Mouse (Mus musculus): ENCODE data around the gene Shld2.
"Not testable (repeated sequence)": the region's sequence is repeated elsewhere in the genome, so short reads cannot be mapped to it uniquely, and the experiment has no call there.

The Shld2 gene

DNA sequence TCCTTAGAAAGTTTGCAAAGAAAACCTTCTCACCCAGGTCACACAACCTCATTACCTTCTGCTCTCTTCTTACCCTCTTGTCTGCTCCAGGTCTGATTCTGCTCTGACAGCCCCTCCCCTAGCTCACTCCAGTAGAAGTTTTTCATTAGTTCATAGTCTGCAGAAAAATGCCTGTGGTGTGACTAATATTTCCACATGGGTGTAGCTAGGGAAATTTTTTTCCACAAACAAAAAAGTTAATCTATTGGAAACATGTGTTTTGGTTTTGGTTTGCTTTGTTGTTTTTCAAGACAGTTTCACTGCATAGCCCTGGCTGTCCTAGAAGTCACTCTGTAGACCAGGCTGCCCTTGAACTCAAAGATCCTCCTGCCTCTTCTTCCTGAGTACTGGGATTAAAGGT, 7.8 kb upstream of the Shld2 start:
- in situ Hi-C loops (cut with MboI) = no loop called here

DNA sequence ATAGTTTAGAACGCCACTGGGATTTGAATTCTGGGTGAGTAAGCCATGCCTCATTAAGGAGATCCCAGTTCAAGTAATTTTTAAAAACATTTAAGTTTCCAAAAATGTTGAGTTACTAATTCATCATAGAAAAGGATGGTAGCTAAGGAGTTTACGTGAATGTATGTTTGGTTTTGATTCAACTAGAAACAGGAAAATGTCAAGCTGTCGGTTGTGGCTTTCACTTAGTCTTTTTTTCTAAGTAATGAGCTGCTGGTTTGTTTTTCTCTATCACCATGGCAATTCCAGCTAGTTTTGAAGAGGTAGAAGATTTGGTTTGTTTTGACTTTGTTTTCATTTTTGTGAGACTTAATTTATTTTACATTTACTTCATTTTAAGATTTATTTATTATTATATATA, 7.1 kb upstream of the Shld2 start:
- in situ Hi-C loops (cut with MboI) = no loop called here

DNA sequence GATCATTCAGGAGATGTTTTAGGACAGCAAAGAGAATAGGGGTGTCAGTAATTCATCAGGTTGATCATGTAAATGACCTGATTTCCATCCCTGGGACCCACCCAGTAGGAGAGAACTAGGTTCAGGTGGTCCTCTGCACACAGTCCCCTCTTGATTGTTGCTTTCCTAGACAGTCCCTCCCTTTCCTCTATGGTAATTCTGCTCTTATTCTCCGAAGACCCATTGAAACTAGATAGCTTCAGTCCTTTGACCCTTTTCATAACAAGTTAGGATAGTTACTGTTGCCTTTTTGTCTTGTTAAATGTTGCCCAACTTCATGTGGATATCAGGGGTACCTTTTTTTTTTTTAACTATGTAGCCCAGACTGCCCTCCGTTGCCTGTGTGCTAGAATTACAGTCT, 6.1 kb upstream of the Shld2 start:
- in situ Hi-C loops (cut with MboI) = no loop called here

DNA sequence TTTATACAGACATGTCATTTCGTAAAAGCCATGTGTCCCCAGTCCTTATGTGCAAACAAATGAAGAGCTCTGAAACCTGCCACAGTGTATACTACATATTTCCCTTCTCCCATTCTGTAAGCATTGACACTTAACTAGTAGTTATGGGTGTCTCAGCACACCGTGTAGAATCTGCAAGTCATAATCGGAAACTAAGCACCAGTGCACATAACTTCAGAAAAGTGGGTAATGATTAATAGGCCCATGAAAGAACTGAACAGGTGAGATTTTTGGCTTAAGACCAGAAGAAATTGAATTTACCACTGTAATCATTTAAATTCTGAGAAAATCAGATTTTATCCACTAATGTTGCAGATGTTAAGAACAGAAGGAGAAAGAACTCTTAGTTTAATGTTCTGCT, 4.5 kb upstream of the Shld2 start:
- in situ Hi-C loops (cut with MboI) = no loop called here

DNA sequence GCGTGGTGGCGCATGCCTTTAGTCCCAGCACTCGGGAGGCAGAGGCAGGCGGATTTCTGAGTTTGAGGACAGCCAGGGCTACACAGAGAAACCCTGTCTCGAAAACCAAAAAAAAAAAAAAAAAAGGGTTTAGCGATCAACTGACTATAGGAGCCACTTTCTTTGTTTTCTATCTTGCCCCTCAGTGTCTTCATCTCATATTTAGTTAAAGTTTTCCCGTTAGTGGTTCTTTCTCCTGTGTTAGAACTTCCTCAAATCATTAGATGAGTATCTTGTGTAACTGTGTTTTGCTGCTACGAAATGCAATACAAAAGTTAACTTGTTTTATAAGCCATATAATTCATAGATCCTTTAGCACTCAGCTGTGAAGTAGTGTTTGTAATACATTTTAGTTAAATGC, 4.1 kb upstream of the Shld2 start:
- in situ Hi-C loops (cut with MboI) = not testable (repeated sequence)

DNA sequence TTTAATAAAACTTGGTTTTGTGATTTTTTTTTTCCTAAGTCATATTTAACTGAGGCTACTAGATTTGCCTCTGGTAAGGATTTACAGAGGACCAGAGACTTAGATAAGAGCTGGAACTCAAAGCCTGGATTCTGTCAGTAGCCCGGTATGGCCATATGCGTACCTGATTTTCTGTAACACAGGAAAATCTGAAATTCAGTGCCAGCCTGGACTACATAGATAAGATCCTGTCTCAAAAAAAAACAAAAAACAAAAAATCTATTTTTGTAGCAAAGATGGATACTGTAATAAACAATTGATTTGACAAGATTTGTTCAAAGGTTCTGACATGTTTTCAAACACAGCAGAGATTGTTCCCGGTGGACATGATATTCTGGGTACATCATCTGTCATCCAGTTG, 3.3 kb upstream of the Shld2 start:
- in situ Hi-C loops (cut with MboI) = no loop called here

DNA sequence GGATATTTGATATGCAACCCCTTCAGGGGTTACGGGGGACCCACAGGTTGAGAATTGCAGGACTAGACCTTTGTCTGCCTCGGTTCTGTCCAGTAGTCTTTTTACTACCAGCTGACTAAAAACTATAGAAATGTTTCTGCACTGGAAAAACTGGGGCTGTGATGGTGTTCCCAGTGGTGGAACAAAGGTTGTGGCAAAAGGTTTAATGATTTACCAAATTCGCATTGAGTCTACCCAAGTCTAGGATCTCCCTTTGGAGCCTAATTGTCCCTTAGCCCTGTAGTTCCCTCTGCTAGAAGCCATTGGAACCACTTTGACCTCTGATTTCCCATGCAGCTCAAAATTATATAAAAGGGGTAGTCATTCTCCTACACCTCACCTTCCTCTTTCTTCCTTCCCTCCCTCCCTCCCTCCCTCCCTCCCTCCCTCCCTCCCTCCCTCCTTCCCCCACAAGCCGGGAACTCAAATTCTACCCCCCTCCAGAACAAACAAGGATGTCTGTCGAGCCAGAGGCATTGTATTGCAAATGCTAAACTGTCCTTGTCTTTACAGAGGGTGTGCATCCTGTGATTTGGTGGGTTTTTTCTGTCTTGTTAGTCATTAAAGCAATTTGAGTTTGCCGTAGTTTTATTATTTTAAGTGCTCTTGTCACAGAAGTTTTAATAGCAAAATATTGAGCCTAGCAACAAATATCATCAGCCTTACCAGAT, 2.2 kb upstream of the Shld2 start:
- in situ Hi-C loops (cut with MboI) = no loop called here

DNA sequence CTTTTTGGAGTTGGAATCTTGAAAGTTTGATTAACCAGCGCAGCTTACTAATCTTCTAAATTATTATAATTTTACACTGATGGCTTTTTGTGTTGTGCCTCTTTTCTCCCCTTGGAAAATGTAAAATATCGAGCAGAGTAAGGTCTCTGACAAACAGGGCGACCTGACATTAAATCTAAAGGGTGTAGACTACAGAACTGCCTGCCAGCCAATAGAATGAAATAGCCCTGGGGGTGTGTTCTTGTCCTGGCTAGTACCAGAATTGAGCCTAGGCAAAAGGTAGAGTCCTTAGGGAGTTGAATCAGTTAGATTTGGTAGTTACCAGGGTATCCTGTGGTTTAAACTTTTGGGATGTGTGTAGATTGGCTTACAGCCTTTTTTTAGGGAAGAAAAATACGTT, 1.4 kb upstream of the Shld2 start:
- in situ Hi-C loops (cut with MboI) = no loop called here

DNA sequence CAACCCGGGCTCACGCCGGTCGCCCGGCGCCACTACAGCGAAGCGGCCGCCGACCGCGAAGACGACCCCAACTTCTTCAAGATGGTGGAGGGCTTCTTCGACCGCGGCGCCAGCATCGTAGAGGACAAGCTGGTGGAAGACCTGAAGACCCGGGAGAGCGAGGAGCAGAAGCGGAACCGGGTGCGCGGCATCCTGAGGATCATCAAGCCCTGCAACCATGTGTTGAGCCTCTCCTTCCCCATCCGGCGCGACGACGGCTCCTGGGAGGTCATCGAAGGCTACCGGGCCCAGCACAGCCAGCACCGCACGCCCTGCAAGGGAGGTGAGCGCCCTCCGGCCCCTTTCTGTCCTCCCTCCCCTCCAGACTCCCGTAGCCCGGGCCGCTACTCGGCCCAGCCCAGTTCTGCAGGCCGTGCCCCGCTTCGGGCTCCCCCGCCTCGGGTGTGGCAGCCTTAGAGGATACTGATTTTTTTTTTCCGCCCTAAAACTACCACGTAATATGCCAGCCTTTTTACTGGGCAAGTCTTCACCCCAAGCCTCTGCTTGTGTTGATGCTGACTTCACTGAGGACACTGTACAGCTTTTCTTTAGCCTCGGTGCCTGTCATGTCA, 833 bp upstream of the Shld2 start:
- in situ Hi-C loops (cut with MboI) = no loop called here

DNA sequence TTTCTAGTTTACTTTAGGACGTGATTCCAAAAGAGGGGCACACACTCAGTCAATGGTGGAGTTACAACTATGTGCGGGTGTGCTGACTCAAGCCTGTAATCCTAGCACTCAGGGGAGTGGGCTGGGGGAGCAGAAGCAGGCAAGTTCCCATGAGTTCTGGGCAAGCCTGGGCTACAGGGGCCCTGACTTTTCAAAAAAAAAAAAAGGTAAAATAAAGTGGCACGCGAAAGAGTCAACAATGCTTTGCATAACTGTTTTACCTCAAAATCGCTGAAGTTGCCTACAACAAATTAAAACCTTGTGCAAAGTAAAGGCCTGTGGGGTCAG, 423 bp downstream of the Shld2 start:
- in situ Hi-C loops (cut with MboI) = no loop called here

DNA sequence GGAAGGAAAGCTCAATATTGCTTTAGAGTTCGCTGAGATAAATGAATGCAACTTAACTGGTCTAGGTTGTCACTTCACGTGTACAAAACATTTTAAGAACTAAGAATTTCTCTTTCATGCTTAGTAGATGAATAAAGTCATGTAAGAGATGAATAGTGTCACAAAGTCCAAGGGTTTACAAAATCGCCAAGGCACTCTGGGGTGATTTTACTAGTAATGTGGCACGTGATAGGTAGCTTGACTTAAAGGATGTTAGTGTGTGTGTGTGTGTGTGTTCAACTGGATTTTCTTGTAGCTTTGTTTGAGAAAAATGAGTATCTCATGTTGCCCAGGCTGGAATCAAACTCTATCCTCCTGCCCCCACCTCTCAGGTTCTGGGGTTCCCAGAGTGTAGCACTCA, 1.0 kb downstream of the Shld2 start:
- in situ Hi-C loops (cut with MboI) = no loop called here

DNA sequence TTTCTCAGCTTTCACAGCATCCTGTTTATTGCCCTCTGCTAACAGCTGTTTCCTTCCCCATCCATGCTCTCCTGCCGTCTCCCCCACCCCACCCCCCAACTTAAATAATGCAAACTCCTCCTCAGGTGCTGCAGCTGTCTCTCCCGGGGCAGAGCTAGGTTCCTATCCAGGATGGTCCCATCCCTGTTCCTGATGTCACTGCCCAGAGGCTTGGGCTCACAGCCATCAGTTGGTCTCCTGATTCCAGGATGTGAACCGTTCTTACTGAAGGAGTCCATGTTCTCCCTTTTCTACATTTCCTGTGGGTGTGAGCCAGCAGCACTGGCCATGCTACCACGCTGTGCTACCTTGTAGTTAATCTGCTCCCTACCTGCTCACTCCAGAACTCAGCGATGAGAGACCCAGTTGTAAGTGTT, 7.0 kb downstream of the Shld2 start:
- in situ Hi-C loops (cut with MboI) = no loop called here

DNA sequence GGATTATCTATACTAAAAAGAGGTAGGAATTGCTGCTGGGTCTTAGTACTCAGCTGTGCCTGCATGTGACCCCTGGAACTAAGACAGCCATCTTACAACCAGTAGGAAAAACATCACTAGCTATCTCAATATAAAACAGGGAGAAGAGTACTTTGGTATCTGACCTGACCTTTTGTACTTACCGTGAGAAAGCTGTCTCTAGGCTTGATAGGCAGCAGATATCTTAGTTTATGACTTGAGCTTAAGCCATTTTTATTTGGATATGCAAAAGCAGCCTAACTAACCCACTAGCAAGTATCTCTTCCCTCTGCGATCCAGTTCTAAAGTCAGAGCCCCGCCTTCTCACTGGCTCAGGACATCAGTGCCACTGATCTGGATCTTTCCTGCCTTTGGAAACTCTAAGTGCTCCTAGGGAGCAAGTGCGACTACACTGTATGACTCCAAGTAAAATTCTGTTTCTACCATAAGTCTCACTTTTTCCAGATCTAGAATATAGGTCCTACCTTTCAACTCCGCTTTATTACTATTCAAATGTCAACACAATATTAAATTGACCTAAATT, 7.5 kb downstream of the Shld2 start:
- in situ Hi-C loops (cut with MboI) = no loop called here

DNA sequence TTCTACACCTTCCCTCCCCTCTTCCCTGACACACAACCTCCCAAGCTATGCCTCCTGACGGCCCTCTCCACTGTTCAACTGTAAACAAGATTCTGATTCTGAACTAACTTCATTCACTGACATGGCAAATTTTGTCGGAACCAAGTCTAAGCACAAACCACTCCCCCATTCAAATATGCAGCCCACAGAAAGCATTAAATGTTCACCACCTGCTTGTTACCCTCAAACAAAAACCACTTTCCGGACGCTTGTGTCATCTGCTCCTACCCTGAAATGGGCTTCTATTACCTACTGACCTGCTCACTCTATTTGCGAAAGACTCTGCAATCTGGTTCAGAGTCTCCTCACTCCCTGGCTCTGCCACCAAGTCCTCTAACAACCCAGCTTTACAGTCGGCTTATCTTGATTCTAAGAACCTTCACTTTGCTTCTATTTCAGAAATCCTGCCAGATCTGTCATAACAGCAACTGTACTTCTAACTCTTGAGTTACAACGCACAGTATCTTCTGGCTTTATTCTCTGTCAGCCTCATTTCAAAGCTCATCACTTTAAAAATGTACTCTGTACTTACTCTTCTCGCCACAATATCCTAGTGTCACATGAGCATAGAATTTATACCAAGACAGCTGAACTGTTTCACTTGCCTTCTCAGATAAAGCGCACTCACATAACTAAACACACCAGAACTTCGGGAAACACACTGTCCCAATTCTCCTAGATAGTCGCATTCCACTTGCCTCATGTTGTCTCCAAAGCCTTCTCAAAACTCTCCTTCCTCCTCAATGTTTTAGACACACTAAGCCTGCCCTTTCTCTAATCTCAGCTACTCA, 11.2 kb downstream of the Shld2 start:
- in situ Hi-C loops (cut with MboI) = no loop called here

DNA sequence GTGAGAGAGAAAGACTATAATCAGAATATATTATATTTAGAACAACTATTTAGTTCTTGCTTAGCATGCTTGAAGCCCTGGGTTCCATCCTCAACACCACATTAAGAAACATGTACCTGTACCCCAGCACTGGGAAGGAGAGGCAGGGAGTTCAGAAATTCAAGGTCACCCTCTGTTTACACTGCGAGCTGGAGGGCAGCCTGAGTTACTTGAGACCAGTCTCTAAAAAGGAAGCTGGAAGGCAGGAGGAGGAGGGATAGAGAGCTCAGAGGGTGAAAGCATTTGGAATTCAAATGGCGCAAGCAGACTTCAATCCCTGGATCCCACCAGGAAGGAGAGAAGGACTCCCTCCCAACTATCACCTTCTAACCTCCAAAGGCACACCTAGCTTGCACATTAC, 12.7 kb downstream of the Shld2 start:
- in situ Hi-C loops (cut with MboI) = no loop called here

DNA sequence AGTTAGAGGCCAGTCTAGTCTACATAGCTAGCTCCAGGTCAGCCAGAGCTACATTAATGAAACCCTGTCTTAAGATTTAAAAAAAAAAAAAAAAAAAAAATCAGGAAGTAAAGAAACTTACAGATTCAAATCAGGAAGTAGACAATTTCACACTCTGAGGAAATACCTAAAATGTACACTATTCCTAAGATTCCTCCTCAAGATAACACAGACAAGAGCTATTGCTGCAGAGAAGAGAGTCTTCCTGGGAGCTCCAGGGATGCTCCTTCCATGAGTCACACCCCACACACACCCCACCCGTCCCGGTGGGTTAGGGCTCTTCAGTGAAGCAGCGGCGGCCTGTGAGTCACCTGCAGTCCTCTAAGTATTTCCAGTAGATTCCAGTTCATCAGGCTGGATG, 13.3 kb downstream of the Shld2 start:
- in situ Hi-C loops (cut with MboI) = no loop called here

DNA sequence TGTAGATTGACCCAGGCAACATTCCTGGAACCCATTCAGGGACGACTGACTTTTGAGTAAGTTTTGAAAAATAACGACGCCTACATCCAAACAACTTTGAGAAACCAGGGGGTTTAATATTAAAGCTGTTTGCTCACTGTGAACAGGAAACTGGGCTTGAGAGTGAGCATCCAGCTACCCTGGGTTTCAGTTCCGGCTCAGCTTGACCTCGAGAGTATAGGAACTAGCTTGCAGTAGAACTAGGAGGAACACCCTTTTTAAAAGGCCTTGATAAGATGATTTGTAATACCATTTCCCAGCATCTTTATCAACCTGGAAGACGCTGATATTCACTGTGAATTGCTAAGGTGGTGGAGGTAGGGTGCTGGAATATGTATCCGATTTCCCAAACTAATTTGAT, 13.9 kb downstream of the Shld2 start:
- in situ Hi-C loops (cut with MboI) = no loop called here

DNA sequence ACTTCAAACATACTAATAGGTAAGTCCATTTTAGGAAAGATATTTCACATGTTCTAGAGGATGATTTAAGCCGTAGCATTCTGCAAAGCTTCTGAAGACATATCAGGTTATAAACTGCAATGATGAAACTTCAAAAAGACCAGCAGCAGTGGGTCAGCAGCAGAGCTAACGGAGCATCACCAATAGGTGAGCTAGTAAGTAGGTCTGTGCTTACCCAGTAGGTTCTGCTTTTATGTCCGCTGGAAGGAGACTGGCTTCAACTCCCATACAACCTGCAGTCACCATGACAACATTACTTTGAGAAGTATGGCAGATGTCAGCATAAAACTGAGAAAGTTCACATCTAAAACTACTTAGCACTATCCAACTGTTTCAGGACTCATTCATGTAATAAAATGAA, 16.7 kb downstream of the Shld2 start:
- in situ Hi-C loops (cut with MboI) = no loop called here

DNA sequence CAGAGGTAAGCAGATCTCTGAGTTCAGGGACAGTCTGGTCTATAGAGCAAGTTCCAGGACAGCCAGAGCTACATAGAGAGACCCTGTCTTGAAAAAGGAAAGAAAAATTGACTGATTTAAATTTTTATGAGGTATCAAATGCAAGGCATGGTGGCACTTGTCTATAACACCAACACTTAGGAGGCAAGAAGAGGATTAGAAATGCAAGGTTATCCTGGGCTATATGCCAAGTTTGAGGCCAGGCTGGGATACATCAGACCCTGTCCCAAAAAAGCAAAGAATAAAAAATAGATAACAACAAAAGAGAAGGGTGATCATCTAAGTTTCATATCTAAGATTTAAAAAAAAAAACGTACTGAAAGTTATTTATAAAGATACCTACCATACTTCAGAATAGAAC, 20.1 kb downstream of the Shld2 start:
- in situ Hi-C loops (cut with MboI) = no loop called here

DNA sequence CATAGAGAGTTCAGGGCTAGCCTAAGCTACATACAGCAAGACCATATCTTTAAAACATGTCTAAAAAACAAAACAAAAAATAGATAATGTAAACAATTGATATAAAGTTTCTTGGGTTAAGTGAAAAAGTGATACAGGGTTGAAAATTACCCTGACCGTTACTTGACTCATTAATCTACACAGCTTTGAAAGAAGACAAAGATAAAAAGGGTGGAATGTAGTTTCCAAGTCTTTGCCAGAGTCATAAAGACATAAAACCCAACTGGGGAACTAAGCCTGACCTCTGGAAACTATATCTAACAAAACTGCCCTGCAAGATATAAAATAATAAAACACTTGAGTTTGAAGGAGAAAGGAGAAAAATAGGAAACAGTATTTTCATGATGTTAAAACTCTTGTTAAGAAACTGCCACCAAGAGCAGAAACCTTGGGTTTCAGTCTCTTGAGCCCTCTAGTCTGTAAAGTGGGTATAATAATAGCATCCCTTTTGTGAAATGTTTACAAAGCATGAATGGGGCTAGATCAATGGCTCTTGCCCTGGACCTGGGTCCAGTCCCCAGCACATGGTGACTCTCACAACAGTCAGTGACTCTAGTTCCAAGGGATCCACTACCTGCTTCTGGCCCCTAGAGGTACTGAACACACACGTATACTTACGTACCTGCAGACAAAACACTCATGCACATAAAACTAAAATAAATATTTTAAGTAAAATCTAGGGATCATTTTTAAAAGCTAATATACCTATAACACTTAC, 20.9 kb downstream of the Shld2 start:
- in situ Hi-C loops (cut with MboI) = no loop called here

DNA sequence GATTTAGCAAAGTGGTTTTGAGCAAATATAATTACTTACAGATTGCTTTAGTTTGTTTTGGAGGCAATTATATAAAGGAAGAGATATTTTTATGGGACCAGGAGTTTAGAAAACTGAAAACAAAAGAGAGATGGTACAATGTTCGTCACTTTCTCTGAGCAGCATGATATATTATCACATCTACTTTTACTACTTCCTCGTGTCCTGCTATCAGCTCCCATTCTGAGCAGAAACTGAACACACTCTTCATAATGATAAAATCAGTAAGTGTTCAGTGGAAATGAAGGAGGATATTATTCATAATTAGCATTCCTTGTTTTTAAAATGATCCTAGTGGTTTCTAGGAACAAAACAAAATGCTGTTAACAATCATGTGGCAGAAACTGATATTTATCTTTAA, 21.9 kb downstream of the Shld2 start:
- in situ Hi-C loops (cut with MboI) = no loop called here

DNA sequence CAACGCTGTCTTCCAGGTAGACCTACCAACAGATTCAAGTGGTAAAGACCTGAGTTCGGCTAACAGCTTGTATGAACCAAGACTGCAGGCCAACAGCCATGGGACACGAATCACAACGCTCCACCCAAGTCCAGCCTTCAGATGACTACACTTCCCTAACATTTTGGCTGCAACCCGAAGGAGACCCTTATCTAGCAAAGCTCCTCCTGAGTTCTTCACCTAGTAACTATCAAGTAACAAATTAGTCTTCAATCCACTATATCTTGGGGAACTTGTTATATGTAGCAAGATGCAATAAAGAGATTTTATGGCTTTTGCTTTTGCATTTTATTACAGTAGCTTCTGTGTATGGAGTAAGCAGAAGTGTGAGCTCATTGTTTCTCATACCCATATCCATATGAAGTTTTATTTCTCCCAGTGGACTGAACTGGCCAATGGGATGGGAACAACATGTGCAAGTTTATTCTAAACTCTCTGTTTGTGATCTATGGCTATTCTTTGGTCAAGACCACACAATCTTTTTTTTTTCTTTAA, 28.5 kb downstream of the Shld2 start:
- in situ Hi-C loops (cut with MboI) = no loop called here
